Mouse (Mus musculus) limb, embryonic 14.5 days (tissue): ENCODE measurements around the gene Ntmt1. TPM values are rescaled to one million over a fixed set of nuclear protein-coding genes. Genes with fewer than 3 reads are reported as not detected.

ENCODE experiments used
- ATAC-seq: fragments of 200-750 bp; cut with Nextera tagmentation; 2 replicates; pipeline ENCODE4 v1.8.0; 2017; ENCODE audit warnings: low read depth, moderate number of reproducible peaks, moderate TSS enrichment; ENCODE audit not compliant: low FRiP score
- DNase-seq: peaks from one replicate; pipeline ENCODE4 v3.0.0-alpha.2; 2015; ENCODE audit warnings: low spot score
- H3K27ac ChIP-seq: fragments of 300-500 bp; sonication (generic); replicated peaks from 2 replicates; pipeline ENCODE4 v1.5.1; 2014; ENCODE audit warnings: low read depth, mild to moderate bottlenecking, low read length, moderate library complexity, mixed read lengths
- H3K27me3 ChIP-seq: fragments of 300-500 bp; sonication (generic); 2 replicates; pipeline ENCODE4 v1.6.1; 2014; ENCODE audit warnings: low read length, mixed read lengths; ENCODE audit not compliant: control insufficient read depth, insufficient read depth
- H3K36me3 ChIP-seq: fragments of 300-500 bp; sonication (generic); 2 replicates; pipeline ENCODE4 v1.6.1; 2014; ENCODE audit warnings: mild to moderate bottlenecking, low read length, moderate library complexity, mixed read lengths; ENCODE audit not compliant: control insufficient read depth, insufficient read depth
- H3K4me1 ChIP-seq: fragments of 300-500 bp; sonication (generic); 2 replicates; pipeline ENCODE4 v1.6.1; 2014; ENCODE audit warnings: antibody characterized with exemption, low read length, mixed read lengths; ENCODE audit not compliant: control insufficient read depth, insufficient read depth
- H3K4me2 ChIP-seq: fragments of 300-500 bp; sonication (generic); replicated peaks from 2 replicates; pipeline ENCODE4 v1.6.1; 2014; ENCODE audit warnings: low read depth, mild to moderate bottlenecking, low read length, moderate library complexity; ENCODE audit not compliant: severe bottlenecking
- H3K4me3 ChIP-seq: fragments of 300-500 bp; sonication (generic); replicated peaks from 2 replicates; pipeline ENCODE4 v1.5.1; 2014; ENCODE audit warnings: low read length
- H3K9ac ChIP-seq: fragments of 300-500 bp; sonication (generic); 2 replicates; pipeline ENCODE4 v1.6.1; 2014; ENCODE audit warnings: mild to moderate bottlenecking, low read depth, low read length, moderate library complexity; ENCODE audit not compliant: severe bottlenecking
- H3K9me3 ChIP-seq: fragments of 300-500 bp; sonication (generic); 2 replicates; pipeline ENCODE4 v1.6.1; 2016; ENCODE audit warnings: low read length; ENCODE audit not compliant: control insufficient read depth
- POLR2A ChIP-seq: fragments of 200-500 bp; IDR thresholded peaks from 2 replicates; pipeline ENCODE4 v1.8.0; 2012; ENCODE audit warnings: inconsistent platforms, mild to moderate bottlenecking, moderate library complexity, borderline replicate concordance; ENCODE audit not compliant: insufficient read depth, insufficient read length; ENCODE audit errors: extremely low read depth
- WGBS: fragments of 180-500 bp; shearing (Covaris S2); extraction: QIAGEN DNeasy Blood & Tissue Kit; methylation state at CpG from one replicate; pipeline ENCODE4 v1.1.7; 2014; 5-methylcytosine and 5-hydroxymethylcytosine counted together
- polyA plus RNA-seq, 2 experiments: library from polyadenylated mRNA; depleted of rRNA in 1 of 2; stranded (reverse) in 1 of 2; unstranded in 1 of 2; fragments of >200 nt; fragmentation: Nextera tagmentation in 1 of 2; extraction: Ambion mirVana in 1 of 2; gene quantifications; 2 replicates each; pipeline versions ENCODE4 v1.2.1 to v1.2.3; 2012 to 2014

Gene Ntmt1
- polyA plus RNA-seq, 2 experiments = 59.5 to 84.2 TPM

GRCm38 (mm10) chr2:30803604-30804003, 4.0 kb upstream of the Ntmt1 start, which contains the start of gene 1700001O22Rik:
TSS of gene 1700001O22Rik (minus strand) at chr2:30803661.
- 87% methylated on average over 3 of the region's 3 CpGs for WGBS
- H3K27me3 ChIP-seq = 0 out of 2 replicates have a peak, but pooled peaks cover 10% of the 10 kb centered on the region
- H3K4me2 ChIP-seq = no peak within 1 kb of the TSS
- ATAC-seq = no peak
- TF ChIP-seq POLR2A = no peak
- no peak for DNase-seq
- H3K9ac ChIP-seq = no peak within 1 kb of the TSS
- no peak within 1 kb of the TSS for H3K4me3 ChIP-seq
- no peaks in the 10 kb centered on the region for H3K36me3 ChIP-seq
- no peak within 1 kb of the TSS for H3K27ac ChIP-seq
- no peaks in the 10 kb centered on the region for H3K9me3 ChIP-seq
- H3K4me1 ChIP-seq = peaks cover 13% of the 10 kb centered on the region

- no peak overlapping the region for H3K9ac ChIP-seq
- H3K4me3 ChIP-seq = no peak overlapping the region
- 0 out of 2 replicates have a peak, but pooled peaks cover 10% of the 10 kb centered on the region for H3K27me3 ChIP-seq
- H3K36me3 ChIP-seq = peaks cover 5% of the 10 kb centered on the region; the same call in 1 of the 2 replicates
- no peak for DNase-seq
- no peak for TF ChIP-seq POLR2A
- H3K4me2 ChIP-seq = no peak overlapping the region
- H3K9me3 ChIP-seq = no peaks in the 10 kb centered on the region
- peaks cover 29% of the 10 kb centered on the region for H3K4me1 ChIP-seq
- WGBS = 96% methylated on average over 2 of the region's 2 CpGs
- no peak overlapping the region for H3K27ac ChIP-seq
- no peak for ATAC-seq
Observed at GRCm38 (mm10) chr2:30805983-30806382, 1.6 kb upstream of the Ntmt1 start.

- Histone ChIP-seq H3K4me3 (peak overlapping the region; percentile 69), H3K4me1 (peaks cover 19% of the 10 kb centered on the region; the same call in 1 of the 2 replicates), H3K36me3 (peaks cover 8% of the 10 kb centered on the region; the same call in 1 of the 2 replicates), H3K4me2 (peak overlapping the region; percentile 72), H3K27ac (peak overlapping the region; percentile 53), H3K27me3 (0 out of 2 replicates have a peak, but pooled peaks cover under 1% of the 10 kb centered on the region), H3K9ac (peak overlapping the region; percentile 45), H3K9me3 (no peaks in the 10 kb centered on the region)
- ATAC-seq (peak; percentile 31), DNase-seq (no peak)
- WGBS = 11% methylated on average over 28 of the region's 28 CpGs
- no peak for TF ChIP-seq POLR2A
Observed at GRCm38 (mm10) chr2:30807147-30807647, 429 bp upstream of the Ntmt1 start.

- ATAC-seq (no peak), DNase-seq (no peak)
- H3K4me1 ChIP-seq = peaks cover 19% of the 10 kb centered on the region; the same call in 1 of the 2 replicates
- peak overlapping the region; percentile 39; the same call in 1 of the 2 replicates for H3K27ac ChIP-seq
- H3K4me3 ChIP-seq = peak overlapping the region; percentile 69
- 1% methylated on average over 10 of the region's 10 CpGs for WGBS
- peak overlapping the region; percentile 81 for H3K9ac ChIP-seq
- no peaks in the 10 kb centered on the region for H3K9me3 ChIP-seq
- peaks cover 15% of the 10 kb centered on the region; the same call in 1 of the 2 replicates for H3K36me3 ChIP-seq
- H3K4me2 ChIP-seq = peak overlapping the region; percentile 72
- TF ChIP-seq POLR2A = no peak
- no peaks in the 10 kb centered on the region for H3K27me3 ChIP-seq
Observed at GRCm38 (mm10) chr2:30808296-30808655, 650 bp downstream of the Ntmt1 start.

GRCm38 (mm10) chr2:30809503-30809902, 1.9 kb downstream of the Ntmt1 start:
- no peak overlapping the region for H3K4me2 ChIP-seq
- H3K9ac ChIP-seq = peak overlapping the region; percentile 18; the same call in 1 of the 2 replicates
- 87% methylated on average over 5 of the region's 5 CpGs for WGBS
- peaks cover 27% of the 10 kb centered on the region for H3K36me3 ChIP-seq
- H3K4me1 ChIP-seq = peaks cover 19% of the 10 kb centered on the region; the same call in 1 of the 2 replicates
- no peak for TF ChIP-seq POLR2A
- no peaks in the 10 kb centered on the region for H3K9me3 ChIP-seq
- ATAC-seq = no peak
- no peak for DNase-seq
- no peaks in the 10 kb centered on the region for H3K27me3 ChIP-seq
- H3K4me3 ChIP-seq = no peak overlapping the region
- H3K27ac ChIP-seq = no peak overlapping the region

GRCm38 (mm10) chr2:30810573-30810972, 2.9 kb downstream of the Ntmt1 start:
- H3K27ac ChIP-seq = no peak overlapping the region
- no peak overlapping the region for H3K9ac ChIP-seq
- H3K9me3 ChIP-seq = no peaks in the 10 kb centered on the region
- DNase-seq (no peak), ATAC-seq (no peak)
- H3K4me1 ChIP-seq = peaks cover 19% of the 10 kb centered on the region; the same call in 1 of the 2 replicates
- no peaks in the 10 kb centered on the region for H3K27me3 ChIP-seq
- no peak for TF ChIP-seq POLR2A
- WGBS = 75% methylated on average over 7 of the region's 7 CpGs
- no peak overlapping the region for H3K4me3 ChIP-seq
- peaks cover 38% of the 10 kb centered on the region for H3K36me3 ChIP-seq
- H3K4me2 ChIP-seq = no peak overlapping the region
